Mouse (Mus musculus) CH12.LX (cell line): ENCODE results near the gene Msantd1. TPM values are rescaled to one million over a fixed set of nuclear protein-coding genes. Genes with fewer than 3 reads are reported as not detected.

Source experiments
- DNase-seq: peaks from one replicate; pipeline ENCODE4 v3.0.0-alpha.2; 2013; ENCODE audit errors: extremely low read depth
- H3K27ac ChIP-seq: 2 replicates; pipeline ENCODE4 v1.5.1; 2012; ENCODE audit warnings: low read depth, mild to moderate bottlenecking, control low read depth, moderate library complexity; ENCODE audit not compliant: insufficient read depth
- H3K27me3 ChIP-seq: replicated peaks from 2 replicates; pipeline ENCODE3; 2012; ENCODE audit warnings: inconsistent platforms
- H3K36me3 ChIP-seq, 2 experiments: replicated peaks in 1 of 2; 2 replicates each; pipeline versions ENCODE3 to v1.6.1; 2012; ENCODE audit warnings: inconsistent platforms in 1 of 2, low read length in 1 of 2, mild to moderate bottlenecking in 1 of 2, mixed read lengths in 1 of 2, moderate library complexity in 1 of 2; ENCODE audit not compliant: control insufficient read depth in 1 of 2, insufficient read depth in 1 of 2
- H3K4me1 ChIP-seq, 2 experiments: 2 replicates each; pipeline ENCODE4 v1.6.1; 2012; ENCODE audit warnings: inconsistent platforms in 1 of 2, moderate library complexity in 1 of 2; ENCODE audit not compliant: insufficient read depth in 2 of 2, control insufficient read depth in 1 of 2
- H3K4me2 ChIP-seq: 2 replicates; pipeline ENCODE4 v1.6.1; 2012; ENCODE audit warnings: low read depth, mild to moderate bottlenecking, control low read depth; ENCODE audit not compliant: poor library complexity, insufficient read depth, severe bottlenecking
- H3K4me3 ChIP-seq, 3 experiments: fragments of 150-350 bp in 1 of 3; sonication (generic) in 1 of 3; replicated peaks in 1 of 3; 2 replicates each; pipeline versions ENCODE3 to v1.5.1; 2011 to 2012; ENCODE audit warnings: low read depth in 2 of 3, low read length in 2 of 3, mild to moderate bottlenecking in 2 of 3, moderate library complexity in 2 of 3, control low read depth in 1 of 3, improper control_type of control experiment in 1 of 3, inconsistent platforms in 1 of 3, mixed read lengths in 1 of 3; ENCODE audit not compliant: poor library complexity in 1 of 3
- H3K79me2 ChIP-seq: replicated peaks from 2 replicates; pipeline ENCODE4 v1.6.1; 2012; ENCODE audit warnings: mild to moderate bottlenecking, moderate library complexity; ENCODE audit not compliant: control insufficient read depth, poor library complexity, insufficient read depth, severe bottlenecking; ENCODE audit errors: extremely low read depth
- H3K9ac ChIP-seq: 2 replicates; pipeline ENCODE4 v1.6.1; 2012; ENCODE audit warnings: low read depth, mild to moderate bottlenecking, control low read depth, moderate library complexity; ENCODE audit not compliant: insufficient read depth
- H3K9me3 ChIP-seq: replicated peaks from 2 replicates; pipeline ENCODE3; 2012; ENCODE audit warnings: low read length, inconsistent platforms, mixed read lengths
- BHLHE40 ChIP-seq: IDR thresholded peaks from 2 replicates; pipeline ENCODE4 v1.6.1; 2011; ENCODE audit warnings: mild to moderate bottlenecking, low read depth, low read length, improper control_type of control experiment
- CHD1 ChIP-seq: IDR thresholded peaks from 2 replicates; pipeline ENCODE4 v1.6.1; 2012; ENCODE audit warnings: low read depth, low read length, improper control_type of control experiment, inconsistent platforms
- CTCF ChIP-seq, 2 experiments: IDR thresholded peaks in 1 of 2; conservative IDR thresholded peaks in 1 of 2; 2 replicates each; pipeline ENCODE4 v1.5.1; 2011 to 2012; ENCODE audit warnings: low read depth in 2 of 2, low read length in 2 of 2, improper control_type of control experiment in 1 of 2, inconsistent platforms in 1 of 2, mild to moderate bottlenecking in 1 of 2, moderate library complexity in 1 of 2
- EP300 ChIP-seq: IDR thresholded peaks from 2 replicates; pipeline ENCODE4 v1.6.1; 2011; ENCODE audit warnings: low read length, improper control_type of control experiment
- ETS1 ChIP-seq: conservative IDR thresholded peaks from 2 replicates; pipeline ENCODE4 v1.6.1; 2012; ENCODE audit warnings: low read depth, mild to moderate bottlenecking, inconsistent platforms, low read length, improper control_type of control experiment, moderate library complexity
- HCFC1 ChIP-seq: IDR thresholded peaks from 2 replicates; pipeline ENCODE4 v1.6.1; 2012; ENCODE audit warnings: low read depth, mild to moderate bottlenecking, inconsistent platforms, low read length, improper control_type of control experiment
- IRF4 ChIP-seq: IDR thresholded peaks from 2 replicates; pipeline ENCODE4 v1.6.1; 2014; ENCODE audit warnings: low read depth, mild to moderate bottlenecking, inconsistent platforms, low read length, improper control_type of control experiment
- JUND ChIP-seq: conservative IDR thresholded peaks from 2 replicates; pipeline ENCODE4 v1.6.1; 2011; ENCODE audit warnings: low read depth, low read length, improper control_type of control experiment
- KAT2A ChIP-seq: IDR thresholded peaks from 2 replicates; pipeline ENCODE4 v1.6.1; 2012; ENCODE audit warnings: low read length, improper control_type of control experiment, inconsistent platforms; ENCODE audit not compliant: insufficient replicate concordance
- MAFK ChIP-seq: IDR thresholded peaks from 2 replicates; pipeline ENCODE4 v1.6.1; 2011; ENCODE audit warnings: low read length, improper control_type of control experiment; ENCODE audit not compliant: insufficient replicate concordance
- MAX ChIP-seq: IDR thresholded peaks from 2 replicates; pipeline ENCODE4 v1.6.1; 2011; ENCODE audit warnings: low read length, improper control_type of control experiment
- MAZ ChIP-seq: IDR thresholded peaks from 2 replicates; pipeline ENCODE4 v1.6.1; 2012; ENCODE audit warnings: low read depth, mild to moderate bottlenecking, inconsistent platforms, low read length, improper control_type of control experiment, moderate library complexity
- MXI1 ChIP-seq: IDR thresholded peaks from 2 replicates; pipeline ENCODE4 v1.6.1; 2011; ENCODE audit warnings: mild to moderate bottlenecking, low read depth, low read length, improper control_type of control experiment
- MYC ChIP-seq: IDR thresholded peaks from 2 replicates; pipeline ENCODE4 v1.6.1; 2011; ENCODE audit warnings: low read depth, mild to moderate bottlenecking, improper control_type of control experiment, low read length
- NELFE ChIP-seq: IDR thresholded peaks from 2 replicates; pipeline ENCODE4 v1.6.1; 2011; ENCODE audit warnings: low read depth, low read length, improper control_type of control experiment
- NRF1 ChIP-seq: IDR thresholded peaks from 2 replicates; pipeline ENCODE4 v1.6.1; 2014; ENCODE audit warnings: low read depth, mild to moderate bottlenecking, inconsistent platforms, low read length, improper control_type of control experiment, moderate library complexity
- PAX5 ChIP-seq: IDR thresholded peaks from 2 replicates; pipeline ENCODE4 v1.6.1; 2012; ENCODE audit warnings: low read length, inconsistent platforms, mixed read lengths
- POLR2A ChIP-seq: IDR thresholded peaks from 2 replicates; pipeline ENCODE4 v1.6.1; 2011; ENCODE audit warnings: low read depth, mild to moderate bottlenecking, improper control_type of control experiment, low read length
- POLR2AphosphoS2 ChIP-seq: IDR thresholded peaks from 2 replicates; pipeline ENCODE4 v1.6.1; 2011; ENCODE audit warnings: low read depth, low read length, improper control_type of control experiment
- RAD21 ChIP-seq: IDR thresholded peaks from 2 replicates; pipeline ENCODE4 v1.6.1; 2011; ENCODE audit warnings: low read depth, mild to moderate bottlenecking, low read length, improper control_type of control experiment, moderate library complexity
- RCOR1 ChIP-seq: conservative IDR thresholded peaks from 2 replicates; pipeline ENCODE4 v1.6.1; 2012; ENCODE audit warnings: low read depth, mild to moderate bottlenecking, inconsistent platforms, low read length, improper control_type of control experiment
- SIN3A ChIP-seq: IDR thresholded peaks from 2 replicates; pipeline ENCODE4 v1.6.1; 2012; ENCODE audit warnings: low read length, improper control_type of control experiment, inconsistent platforms
- SMC3 ChIP-seq: IDR thresholded peaks from 2 replicates; pipeline ENCODE4 v1.6.1; 2011; ENCODE audit warnings: low read depth, low read length, improper control_type of control experiment
- TBP ChIP-seq: conservative IDR thresholded peaks from 2 replicates; pipeline ENCODE4 v1.6.1; 2011; ENCODE audit warnings: low read depth, low read length, improper control_type of control experiment
- TCF12 ChIP-seq: IDR thresholded peaks from 2 replicates; pipeline ENCODE4 v1.6.1; 2014; ENCODE audit warnings: low read depth, mild to moderate bottlenecking, inconsistent platforms, low read length, improper control_type of control experiment
- ZMIZ1 ChIP-seq: IDR thresholded peaks from 2 replicates; pipeline ENCODE4 v1.6.1; 2012; ENCODE audit warnings: low read depth, mild to moderate bottlenecking, inconsistent platforms, low read length, improper control_type of control experiment
- dilution Hi-C: fragments of 300-500 bp; cut with MboI; formaldehyde crosslinking; loops from 2 replicates; pipeline ENCODE4 v1.14.3; 2020; ENCODE audit warnings: low sequenced_read_pairs; ENCODE audit not compliant: extremely low pct_unique_long_range_greater_than_20kb, extremely low pct_ligation_motif_present
- in situ Hi-C: fragments of 300-500 bp; cut with MboI; formaldehyde crosslinking; loops from 3 replicates; pipeline ENCODE4 v1.14.3; 2019; ENCODE audit warnings: low sequenced_read_pairs, low pct_ligation_motif_present, low pct_unique_long_range_greater_than_20kb, mixed read lengths
- polyA plus RNA-seq: library from polyadenylated mRNA; unstranded; fragments of >175 nt; gene quantifications from 2 replicates; pipeline ENCODE4 v1.2.1, GENCODE M21; 2012; ENCODE audit warnings: low read depth; ENCODE audit not compliant: insufficient read length
- total RNA-seq, 2 experiments: library from RNA; depleted of rRNA; stranded (reverse); fragments of 300-350 nt in 1 of 2; fragments of >200 nt in 1 of 2; gene quantifications; 2 replicates each; pipeline ENCODE4 v1.2.3; 2012 to 2014

The Msantd1 gene
- total and polyA plus RNA-seq, 3 experiments, result 0.36 to 1.1 (median 0.38) TPM

GRCm38 (mm10) chr5:34951161-34951834, 43.5 kb downstream of the Msantd1 start:
- Histone ChIP-seq H3K79me2 (no peaks in the 10 kb centered on the region), H3K27me3 (peaks cover 91% of the 10 kb centered on the region), H3K4me1 (peaks cover 3 to 10% of the 10 kb centered on the region in 2 experiments; a peak in 3 of 4 replicates), H3K36me3 (no peaks in the 10 kb centered on the region), H3K27ac (no peak overlapping the region), H3K9me3 (peaks cover 19% of the 10 kb centered on the region), H3K4me3 (no peak overlapping the region), H3K4me2 (no peak overlapping the region), H3K9ac (no peak overlapping the region)
- in situ Hi-C loops, result no loop called here
- dilution Hi-C loops, result no loop called here
- TF ChIP-seq ZMIZ1 (no peak), CHD1 (no peak), POLR2AphosphoS2 (no peak), MYC (no peak), MAX (no peak), IRF4 (no peak), NELFE (no peak), SIN3A (no peak), NRF1 (no peak), ETS1 (no peak), RAD21 (no peak), EP300 (no peak), PAX5 (no peak), TBP (no peak), KAT2A (no peak), POLR2A (no peak), MAFK (no peak), MAZ (no peak), HCFC1 (no peak), SMC3 (no peak)
- DNase-seq, result no peak

GRCm38 (mm10) chr5:34954508-34954907, 46.7 kb downstream of the Msantd1 start:
- Histone ChIP-seq H3K9ac (no peak overlapping the region), H3K9me3 (peaks cover 19% of the 10 kb centered on the region), H3K27ac (no peak overlapping the region), H3K4me2 (no peak overlapping the region), H3K79me2 (no peaks in the 10 kb centered on the region), H3K27me3 (peaks cover 99% of the 10 kb centered on the region), H3K4me1 (peaks cover 3 to 4% of the 10 kb centered on the region in 2 experiments; a peak in 1 of 4 replicates), H3K36me3 (no peaks in the 10 kb centered on the region)
- in situ Hi-C loops, result no loop called here
- DNase-seq, result no peak
- dilution Hi-C loops, result no loop called here
- TF ChIP-seq MXI1 (no peak), HCFC1 (no peak), BHLHE40 (no peak), TCF12 (no peak), NELFE (no peak), KAT2A (no peak), JUND (no peak), CTCF (conservative IDR thresholded peaks at IDR 0.05 in 1 of 2, IDR thresholded peaks at IDR 0.05 in 1 of 2; ENCODE audit: low read depth in 2 of 2, low read length in 2 of 2) (no peak), SMC3 (no peak), RCOR1 (no peak)
- TF ChIP-seq, all 38 proteins: peak for 0
- no peak overlapping the region for H3K4me3 ChIP-seq
